Mouse (Mus musculus): Measurements from ENCODE around the gene Ttll11.

Gene Ttll11

GRCm38 (mm10) chr2:35963280-35963679, 16.4 kb downstream of the Ttll11 start:
- no peak for DNase-seq

GRCm38 (mm10) chr2:35961593-35962127, 18.1 kb downstream of the Ttll11 start:
- no peak for DNase-seq

GRCm38 (mm10) chr2:35957471-35958140, 22.1 kb downstream of the Ttll11 start:
- DNase-seq: no peak

GRCm38 (mm10) chr2:35955211-35955610, 24.5 kb downstream of the Ttll11 start:
- no peak for DNase-seq

GRCm38 (mm10) chr2:35952187-35952958, 27.3 kb downstream of the Ttll11 start:
- DNase-seq: no peak

GRCm38 (mm10) chr2:35944896-35945295, 34.8 kb downstream of the Ttll11 start:
- DNase-seq: no peak

- no peak for DNase-seq
Observed at GRCm38 (mm10) chr2:35942960-35943359, 36.8 kb downstream of the Ttll11 start.

- DNase-seq: no peak
Observed at GRCm38 (mm10) chr2:35935045-35935444, 44.7 kb downstream of the Ttll11 start.

GRCm38 (mm10) chr2:35933116-35933515, 46.6 kb downstream of the Ttll11 start:
- no peak for DNase-seq

GRCm38 (mm10) chr2:35931619-35932018, 48.1 kb downstream of the Ttll11 start:
- no peak for DNase-seq

- peak; percentile 51 for DNase-seq
Observed at GRCm38 (mm10) chr2:35930498-35931149, 49.1 kb downstream of the Ttll11 start.

- peak in 1 of 2 experiments; percentile 6 for DNase-seq
Observed at GRCm38 (mm10) chr2:35928133-35928532, 51.6 kb downstream of the Ttll11 start.

- DNase-seq: no peak
Observed at GRCm38 (mm10) chr2:35924947-35925346, 54.8 kb downstream of the Ttll11 start.

- DNase-seq: no peak
Observed at GRCm38 (mm10) chr2:35922956-35923355, 56.8 kb downstream of the Ttll11 start.

GRCm38 (mm10) chr2:35912090-35912489, 67.6 kb downstream of the Ttll11 start:
- no peak for DNase-seq

GRCm38 (mm10) chr2:35911675-35912074, 68.0 kb downstream of the Ttll11 start:
- no peak for DNase-seq

GRCm38 (mm10) chr2:35910740-35911139, 69.0 kb downstream of the Ttll11 start:
- DNase-seq: no peak

- DNase-seq: no peak
Observed at GRCm38 (mm10) chr2:35909353-35909752, 70.4 kb downstream of the Ttll11 start.

GRCm38 (mm10) chr2:35907578-35907977, 72.1 kb downstream of the Ttll11 start:
- DNase-seq: no peak

- DNase-seq: peak; percentile 32 to 69
Observed at GRCm38 (mm10) chr2:35906174-35906798, 73.4 kb downstream of the Ttll11 start.

GRCm38 (mm10) chr2:35900845-35901244, 78.9 kb downstream of the Ttll11 start:
- DNase-seq: peak in 1 of 2 experiments; percentile 13

GRCm38 (mm10) chr2:35899712-35900111, 80.0 kb downstream of the Ttll11 start:
- DNase-seq: no peak

- no peak for DNase-seq
Observed at GRCm38 (mm10) chr2:35899135-35899474, 80.6 kb downstream of the Ttll11 start.
